10 mouse cellular contexts compared by ENCODE assay signal in genomic region chr14:7488731-7489130, GRCm38 (mm10). TPM values are rescaled to one million over a fixed set of nuclear protein-coding genes. Genes with fewer than 3 reads are reported as not detected.
DNase-seq lines count a peak whose midpoint lies in the region; ATAC-seq and TF ChIP-seq lines count a peak whose summit lies in the region.
"Not testable (repeated sequence)": the region's sequence is repeated elsewhere in the genome, so short reads cannot be mapped to it uniquely, and the experiment has no call there.
"Had no signal": no experiment of that assay in that cellular context is flagged by ENCODE, and none has a peak within 500 bp of the region (broad histone marks: within the 10 kb centered on the region; RNA-seq: fewer than 3 reads in every experiment).

No protein-coding gene starts in this region.

- not testable (repeated sequence) for TF ChIP-seq EP300 in ES-Bruce4 (IDR thresholded peaks at IDR 0.05; ENCODE audit: insufficient read depth, low read depth, low read length)

- H3K27me3 ChIP-seq in ES-Bruce4 (ENCODE audit: control insufficient read depth, insufficient read depth, low read length, poor library complexity, severe bottlenecking); embryonic facial prominence, embryonic 12.5 days; hindbrain, embryonic 14.5 days (ENCODE audit: control insufficient read depth, insufficient read depth, low read length); lung, embryonic 14.5 days (ENCODE audit: insufficient read depth, low read length); stomach, embryonic 16.5 days (ENCODE audit: control insufficient read depth, insufficient read depth, low read length): not testable (repeated sequence)

- not testable (repeated sequence) for H3K27ac ChIP-seq in ES-Bruce4 (ENCODE audit: insufficient read depth, low read length); embryonic facial prominence, embryonic 12.5 days; hindbrain, embryonic 14.5 days; lung, embryonic 14.5 days (ENCODE audit: low read depth); stomach, embryonic 16.5 days (ENCODE audit: low read length)

- not testable (repeated sequence) for ATAC-seq in embryonic facial prominence, embryonic 12.5 days (ENCODE audit: insufficient number of reproducible peaks, insufficient read depth, low FRiP score, low TSS enrichment); hindbrain, embryonic 14.5 days (ENCODE audit: low FRiP score); lung, embryonic 14.5 days (ENCODE audit: insufficient read depth); stomach, embryonic 16.5 days (ENCODE audit: insufficient read depth, low FRiP score)

- TF ChIP-seq CTCF in ES-Bruce4 (IDR thresholded peaks at IDR 0.05; ENCODE audit: low read depth, low read length): not testable (repeated sequence)
- 0 out of 2 replicates have a peak, but pooled peaks have one; percentile 18 for TF ChIP-seq CTCF in lung, embryonic 14.5 days (IDR thresholded peaks at IDR 0.05; ENCODE audit: low read depth)

- under 1% methylated on average over 9 of the region's 18 CpGs for WGBS in embryonic facial prominence, embryonic 12.5 days
- WGBS in hindbrain, embryonic 14.5 days: under 1% methylated on average over 13 of the region's 18 CpGs
- WGBS in lung, embryonic 14.5 days: under 1% methylated on average over 13 of the region's 18 CpGs
- under 1% methylated on average over 10 of the region's 18 CpGs for WGBS in stomach, embryonic 16.5 days

- DNase-seq in heart, adult 11 months: peak; percentile 83
- peak; percentile 21 for DNase-seq in hindbrain, embryonic 14.5 days (ENCODE audit: low spot score)
- DNase-seq in kidney, postnatal 10 days: peak; percentile 8
- peak; percentile 0 for DNase-seq in lung, embryonic 14.5 days
- peak; percentile 26 for DNase-seq in neural tube, embryonic 10.5 days (ENCODE audit: extremely low spot score, low spot score)

- H3K36me3 ChIP-seq in ES-Bruce4 (ENCODE audit: control insufficient read depth, insufficient read depth, low read length, poor library complexity, severe bottlenecking); embryonic facial prominence, embryonic 12.5 days; hindbrain, embryonic 14.5 days (replicated peaks; ENCODE audit: control insufficient read depth, insufficient read depth); lung, embryonic 14.5 days (ENCODE audit: insufficient read depth); stomach, embryonic 16.5 days (ENCODE audit: control insufficient read depth, insufficient read depth, low read length): not testable (repeated sequence)

- H3K4me1 ChIP-seq in ES-Bruce4 (ENCODE audit: control insufficient read depth, insufficient read depth, low read length); embryonic facial prominence, embryonic 12.5 days; hindbrain, embryonic 14.5 days (replicated peaks; ENCODE audit: control insufficient read depth, insufficient read depth, low read length); lung, embryonic 14.5 days (ENCODE audit: insufficient read depth); stomach, embryonic 16.5 days (ENCODE audit: control insufficient read depth, insufficient read depth, low read length): not testable (repeated sequence)

- H3K9ac ChIP-seq in ES-Bruce4 (ENCODE audit: low read depth, poor library complexity, severe bottlenecking): peak overlapping the region; percentile 70; the same call in 1 of the 2 replicates
- H3K9ac ChIP-seq in embryonic facial prominence, embryonic 12.5 days: 0 out of 2 replicates have a peak overlapping the region, but pooled peaks have one; percentile 19
- peak overlapping the region; percentile 50 for H3K9ac ChIP-seq in hindbrain, embryonic 14.5 days
- H3K9ac ChIP-seq in lung, embryonic 14.5 days; stomach, embryonic 16.5 days (ENCODE audit: low read length): not testable (repeated sequence)

- not testable (repeated sequence) for TF ChIP-seq POLR2A in ES-Bruce4 (IDR thresholded peaks at IDR 0.05; ENCODE audit: insufficient read depth, low read length)

- H3K9me3 ChIP-seq in ES-Bruce4 (replicated peaks; ENCODE audit: control insufficient read depth, insufficient read depth, low read length, poor library complexity, severe bottlenecking); embryonic facial prominence, embryonic 12.5 days; hindbrain, embryonic 14.5 days (ENCODE audit: control insufficient read depth, low read length); lung, embryonic 14.5 days (ENCODE audit: low read depth, low read length); stomach, embryonic 16.5 days (replicated peaks; ENCODE audit: control insufficient read depth, low read length): not testable (repeated sequence)

- H3K4me3 ChIP-seq in ES-Bruce4 (ENCODE audit: low read depth, low read length): peak overlapping the region; percentile 39
- H3K4me3 ChIP-seq in embryonic facial prominence, embryonic 12.5 days: peak overlapping the region; percentile 38
- H3K4me3 ChIP-seq in hindbrain, embryonic 14.5 days (replicated peaks; ENCODE audit: low read length): peak overlapping the region; percentile 34
- peak overlapping the region; percentile 27 for H3K4me3 ChIP-seq in lung, embryonic 14.5 days (ENCODE audit: low read depth, low read length)
- H3K4me3 ChIP-seq in stomach, embryonic 16.5 days (replicated peaks; ENCODE audit: low read length): peak overlapping the region; percentile 26

- peak overlapping the region; percentile 56 for H3K4me2 ChIP-seq in embryonic facial prominence, embryonic 12.5 days (replicated peaks)
- peak overlapping the region; percentile 55 for H3K4me2 ChIP-seq in hindbrain, embryonic 14.5 days (replicated peaks)
- peak overlapping the region; percentile 51 for H3K4me2 ChIP-seq in lung, embryonic 14.5 days
- peak overlapping the region; percentile 47 for H3K4me2 ChIP-seq in stomach, embryonic 16.5 days (ENCODE audit: low read depth, low read length)

RNA-seq across cellular contexts. Expression of gene Gm3752, which starts 5.2 kb away (rescaled TPM):
- polyA plus RNA-seq in ES-Bruce4 (2011; ENCODE audit: insufficient read depth, insufficient read length, low read depth, missing spikeins): 0.62 and 0.73 TPM in 2 replicates
- polyA plus RNA-seq in embryonic facial prominence, embryonic 12.5 days (2016; fragmentation: Nextera tagmentation; extraction: Ambion mirVana): 1.1 and 1.3 TPM in 2 replicates
- 14.4 and 19.1 TPM in 2 replicates for polyA plus RNA-seq in hindbrain, embryonic 14.5 days (2014; fragmentation: Nextera tagmentation; extraction: Ambion mirVana)
- polyA plus RNA-seq in lung, embryonic 14.5 days (2014; fragmentation: Nextera tagmentation; extraction: Ambion mirVana): 0.66 and 0.84 TPM in 2 replicates
- polyA plus RNA-seq in stomach, embryonic 16.5 days (2015; fragmentation: Nextera tagmentation; extraction: Ambion mirVana): 0.17 and 0.36 TPM in 2 replicates

RNA-seq across cellular contexts. Expression of gene Gm3755, which starts 38.0 kb away (rescaled TPM):
- not detected in 2 replicates for polyA plus RNA-seq in ES-Bruce4 (2011; ENCODE audit: insufficient read depth, insufficient read length, low read depth, missing spikeins)
- not detected in 2 replicates for polyA plus RNA-seq in embryonic facial prominence, embryonic 12.5 days (2016; fragmentation: Nextera tagmentation; extraction: Ambion mirVana)
- polyA plus RNA-seq in hindbrain, embryonic 14.5 days (2014; fragmentation: Nextera tagmentation; extraction: Ambion mirVana): not detected in 2 replicates
- not detected in 2 replicates for polyA plus RNA-seq in lung, embryonic 14.5 days (2014; fragmentation: Nextera tagmentation; extraction: Ambion mirVana)
- not detected in 2 replicates for polyA plus RNA-seq in stomach, embryonic 16.5 days (2015; fragmentation: Nextera tagmentation; extraction: Ambion mirVana)
- polyA plus RNA-seq: gonadal fat pad, adult 2 months; inflammation-experienced regulatory T-cells, adult 6 months had no signal

Comparison
In these comparisons a context has a peak if more than half of its experiments do, and no peak if none do; other contexts are left out.
1. DNase-seq: peak in every context shown above with its lines; median percentile 83 in heart, adult 11 months; 26 in neural tube, embryonic 10.5 days; 21 in hindbrain, embryonic 14.5 days; 8 in kidney, postnatal 10 days; 0 in lung, embryonic 14.5 days.